Mouse (Mus musculus): ENCODE results near the gene Ahcyl1. TPM values are rescaled to one million over a fixed set of nuclear protein-coding genes. Genes with fewer than 3 reads are reported as not detected.

Gene Ahcyl1
- polyA plus RNA-seq, 1 experiment from 2014 or later, result 115 TPM

DNA sequence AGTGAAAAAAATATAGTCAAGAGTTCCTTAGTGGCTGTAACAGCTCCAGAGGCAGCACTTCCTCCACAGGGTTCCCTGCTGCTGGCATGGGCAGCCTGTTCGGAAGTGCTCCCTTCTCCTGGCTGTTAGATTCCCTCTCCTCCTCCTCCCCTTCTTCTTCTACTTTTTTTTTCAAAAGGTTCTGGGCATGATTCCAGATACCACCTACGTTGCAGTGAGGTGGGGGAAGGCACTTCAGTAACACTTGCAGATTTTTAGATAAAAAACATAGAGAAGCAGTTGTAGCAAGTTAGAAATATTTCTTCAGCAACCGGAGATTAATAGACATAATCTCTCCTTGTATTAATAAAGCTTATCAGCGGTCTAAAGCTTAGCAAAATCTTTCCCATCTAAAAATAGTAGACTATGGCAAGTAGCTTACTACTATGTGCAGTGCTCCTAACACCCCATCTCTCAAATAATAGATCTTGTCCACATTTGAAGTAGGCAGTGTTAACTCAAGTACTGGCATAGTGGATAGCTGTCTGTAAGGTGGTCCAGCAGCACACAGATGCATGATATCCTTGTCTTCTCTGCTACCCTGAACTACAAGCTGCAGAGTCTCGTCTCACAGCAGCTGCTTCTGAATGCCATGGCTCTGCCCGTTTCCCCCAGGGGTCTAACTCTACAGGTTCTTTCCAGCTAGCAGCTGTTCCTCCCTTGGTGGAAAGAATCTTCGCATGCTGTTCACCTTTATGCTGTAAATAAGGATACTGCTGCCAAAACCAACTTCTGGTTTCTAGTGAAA, 15.4 kb downstream of the Ahcyl1 start:
- ATAC-seq (ENCODE audit: insufficient number of reproducible peaks, insufficient read depth, low FRiP score, low TSS enrichment, low read depth), result no peak
- H3K27me3 ChIP-seq, result no peaks in the 10 kb centered on the region
- peak overlapping the region; percentile 19; the same call in 1 of the 2 replicates for H3K4me2 ChIP-seq
- H3K36me3 ChIP-seq, result peaks cover 18% of the 10 kb centered on the region; the same call in 1 of the 2 replicates
- H3K4me1 ChIP-seq (replicated peaks), result peaks cover 44% of the 10 kb centered on the region
- no peak overlapping the region for H3K4me3 ChIP-seq (replicated peaks)
- H3K9me3 ChIP-seq, result no peaks in the 10 kb centered on the region
- no peak overlapping the region for H3K9ac ChIP-seq (replicated peaks)
- 33% methylated on average over 7 of the region's 7 CpGs for WGBS
- peak overlapping the region; percentile 80 for H3K27ac ChIP-seq

DNA sequence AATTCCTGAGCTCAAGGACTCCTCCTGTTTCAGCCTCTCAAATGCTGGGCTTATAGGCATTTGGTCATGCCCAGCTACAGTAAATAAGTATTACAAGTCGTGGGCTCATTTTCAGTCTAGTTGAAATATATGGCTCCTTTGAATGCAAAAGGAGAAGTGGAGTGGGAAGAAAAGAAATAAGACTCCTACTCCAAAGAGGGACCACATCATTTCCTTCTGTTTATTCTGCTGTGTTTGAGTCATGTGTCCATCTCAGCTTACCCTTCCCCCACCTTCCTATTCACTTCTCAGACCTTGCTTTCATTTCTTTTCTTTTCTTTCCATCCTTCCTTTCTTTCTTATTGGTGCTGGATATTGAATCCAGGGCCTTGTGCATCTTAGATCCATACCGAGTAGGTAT, 24.9 kb downstream of the Ahcyl1 start:
- H3K36me3 ChIP-seq, result peaks cover 91% of the 10 kb centered on the region
- WGBS, result 96% methylated on average over 2 of the region's 2 CpGs

DNA sequence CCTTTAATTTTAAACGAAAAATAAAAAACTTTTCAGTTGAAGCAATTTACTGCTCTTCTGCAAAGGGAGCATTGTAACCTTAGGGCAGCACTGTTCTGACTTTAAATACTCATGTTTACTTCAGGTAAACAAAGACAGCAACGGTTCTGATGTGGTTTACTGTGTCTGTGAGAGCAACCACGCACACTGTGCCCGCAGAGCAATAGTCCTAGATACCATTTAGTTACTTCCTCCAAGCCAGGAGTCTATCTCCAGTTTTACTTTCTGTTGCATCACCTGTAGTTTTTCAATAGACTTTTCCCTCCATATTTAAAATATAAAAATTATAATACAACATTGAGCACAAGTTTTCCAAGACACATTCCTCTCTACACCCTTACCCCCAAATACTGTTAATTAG, 25.9 kb downstream of the Ahcyl1 start:
- no peak for ATAC-seq (ENCODE audit: insufficient number of reproducible peaks, insufficient read depth, low FRiP score, low TSS enrichment, low read depth)
- no peak overlapping the region for H3K27ac ChIP-seq
- no peak overlapping the region for H3K9ac ChIP-seq (replicated peaks)
- H3K4me1 ChIP-seq (replicated peaks), result no peaks in the 10 kb centered on the region
- peaks cover 91% of the 10 kb centered on the region for H3K36me3 ChIP-seq
- no peak overlapping the region for H3K4me3 ChIP-seq (replicated peaks)
- WGBS, result 84% methylated on average over 4 of the region's 4 CpGs
- no peaks in the 10 kb centered on the region for H3K27me3 ChIP-seq
- H3K4me2 ChIP-seq, result no peak overlapping the region
- H3K9me3 ChIP-seq, result no peaks in the 10 kb centered on the region

More for the DNA sequence above, 24.9 kb downstream of the Ahcyl1 start:
- H3K9me3 ChIP-seq, result no peaks in the 10 kb centered on the region
- H3K27ac ChIP-seq, result no peak overlapping the region
- H3K9ac ChIP-seq (replicated peaks), result no peak overlapping the region
- no peaks in the 10 kb centered on the region for H3K27me3 ChIP-seq
- H3K4me2 ChIP-seq, result no peak overlapping the region
- no peak for ATAC-seq (ENCODE audit: insufficient number of reproducible peaks, insufficient read depth, low FRiP score, low TSS enrichment, low read depth)
- H3K4me3 ChIP-seq (replicated peaks), result no peak overlapping the region
- no peaks in the 10 kb centered on the region for H3K4me1 ChIP-seq (replicated peaks)

DNA sequence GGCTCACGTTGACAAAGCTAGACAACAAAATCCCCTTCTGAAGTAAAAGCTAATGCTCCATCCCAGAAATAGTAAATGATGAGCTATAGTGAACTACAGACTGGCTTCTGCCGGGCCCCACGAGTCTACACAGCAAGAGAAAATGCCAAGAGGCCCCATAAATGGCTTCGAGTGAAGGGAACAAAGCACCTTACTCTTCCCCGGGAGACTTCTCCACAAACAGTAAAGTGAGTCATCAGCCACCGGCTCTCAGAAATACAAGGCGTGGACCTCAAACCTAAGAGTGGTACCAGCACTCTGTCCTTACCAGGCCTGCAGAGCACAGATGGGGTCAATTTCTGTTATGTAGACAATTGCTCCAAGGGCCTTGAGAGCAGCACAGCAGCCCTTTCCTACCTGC, 27.6 kb downstream of the Ahcyl1 start:
- Histone ChIP-seq H3K4me2 (no peak overlapping the region), H3K4me3 (replicated peaks) (no peak overlapping the region), H3K4me1 (replicated peaks) (no peaks in the 10 kb centered on the region), H3K27ac (no peak overlapping the region), H3K27me3 (no peaks in the 10 kb centered on the region), H3K9ac (replicated peaks) (no peak overlapping the region), H3K9me3 (no peaks in the 10 kb centered on the region), H3K36me3 (peaks cover 91% of the 10 kb centered on the region)
- no peak for ATAC-seq (ENCODE audit: insufficient number of reproducible peaks, insufficient read depth, low FRiP score, low TSS enrichment, low read depth)
- 83% methylated on average over 7 of the region's 7 CpGs for WGBS

DNA sequence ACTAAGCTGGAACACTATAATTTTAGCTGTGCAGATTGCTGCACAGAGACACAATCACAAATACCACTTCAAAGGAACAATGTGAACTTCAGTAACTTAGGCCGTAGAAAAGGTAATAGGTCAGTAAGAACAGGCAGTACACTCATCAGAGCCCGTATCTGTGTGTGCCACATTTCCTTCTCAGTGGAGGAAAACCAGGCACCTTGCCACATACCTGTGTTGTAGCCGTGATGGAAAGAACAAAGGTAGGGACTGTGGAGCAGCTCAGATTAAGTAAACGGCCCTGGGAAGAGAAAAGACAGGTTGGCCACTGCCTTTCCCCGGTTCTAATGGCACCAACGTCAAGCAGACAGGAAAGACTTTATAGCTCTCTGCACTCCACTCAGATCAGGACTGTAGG, 28.9 kb downstream of the Ahcyl1 start:
- Histone ChIP-seq H3K9ac (replicated peaks) (no peak overlapping the region), H3K27ac (no peak overlapping the region), H3K27me3 (no peaks in the 10 kb centered on the region), H3K9me3 (no peaks in the 10 kb centered on the region), H3K4me3 (replicated peaks) (no peak overlapping the region), H3K4me1 (replicated peaks) (no peaks in the 10 kb centered on the region), H3K4me2 (no peak overlapping the region), H3K36me3 (peaks cover 94% of the 10 kb centered on the region)
- WGBS, result 78% methylated on average over 6 of the region's 6 CpGs
- ATAC-seq (ENCODE audit: insufficient number of reproducible peaks, insufficient read depth, low FRiP score, low TSS enrichment, low read depth), result no peak

DNA sequence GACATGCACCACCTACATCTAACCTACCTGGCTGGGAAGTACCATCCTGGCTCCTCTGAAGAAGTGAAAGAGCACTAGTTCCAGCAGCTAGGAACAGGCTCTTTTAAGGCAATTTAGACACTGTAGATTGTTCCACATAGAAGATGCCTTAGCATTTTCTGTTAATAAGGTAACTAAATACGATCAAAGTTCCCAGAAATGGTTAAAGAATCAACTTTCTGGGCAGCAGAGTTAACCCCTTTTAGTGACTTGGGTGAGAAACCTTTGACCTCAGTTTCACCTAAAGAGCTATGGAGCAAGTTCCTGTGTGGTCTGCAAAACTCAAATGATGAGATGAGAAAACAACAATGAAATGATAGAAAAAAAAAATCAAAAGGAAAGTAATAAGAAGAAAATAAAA, 31.7 kb downstream of the Ahcyl1 start:
- peaks cover 95% of the 10 kb centered on the region for H3K36me3 ChIP-seq
- whole genome bisulfite sequencing, result 89% methylated on average over 1 of the region's 1 CpGs
- no peak overlapping the region for H3K9ac ChIP-seq (replicated peaks)
- no peaks in the 10 kb centered on the region for H3K9me3 ChIP-seq
- H3K4me2 ChIP-seq, result no peak overlapping the region
- no peaks in the 10 kb centered on the region for H3K27me3 ChIP-seq
- H3K27ac ChIP-seq, result no peak overlapping the region
- no peaks in the 10 kb centered on the region for H3K4me1 ChIP-seq (replicated peaks)
- no peak overlapping the region for H3K4me3 ChIP-seq (replicated peaks)
- ATAC-seq (ENCODE audit: insufficient number of reproducible peaks, insufficient read depth, low FRiP score, low TSS enrichment, low read depth), result no peak

DNA sequence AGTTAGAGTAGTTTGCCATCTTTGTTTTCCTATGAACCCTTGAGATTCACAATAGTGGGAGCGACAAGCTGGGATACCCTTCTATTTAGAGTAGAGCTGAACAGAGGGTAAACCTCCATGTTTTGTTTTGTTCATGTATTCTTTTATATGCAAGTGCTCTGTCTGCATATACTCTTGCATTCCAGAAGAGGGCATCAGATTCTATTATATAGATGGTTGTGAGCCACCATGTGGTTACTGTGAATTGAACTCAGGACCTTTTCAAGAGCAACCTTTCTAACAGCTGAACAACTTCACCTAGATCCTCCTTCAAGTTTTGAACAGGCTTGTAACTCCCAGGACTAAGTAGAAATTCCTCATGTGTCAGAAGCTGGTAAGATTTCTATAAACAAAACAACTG, 37.4 kb downstream of the Ahcyl1 start:
- no peak overlapping the region for H3K4me2 ChIP-seq
- no peaks in the 10 kb centered on the region for H3K9me3 ChIP-seq
- no peaks in the 10 kb centered on the region for H3K27me3 ChIP-seq
- WGBS, result 97% methylated on average over 1 of the region's 1 CpGs
- no peak overlapping the region for H3K4me3 ChIP-seq (replicated peaks)
- no peak overlapping the region for H3K9ac ChIP-seq (replicated peaks)
- no peak overlapping the region for H3K27ac ChIP-seq
- ATAC-seq (ENCODE audit: insufficient number of reproducible peaks, insufficient read depth, low FRiP score, low TSS enrichment, low read depth), result no peak
- peaks cover 51% of the 10 kb centered on the region for H3K36me3 ChIP-seq
- H3K4me1 ChIP-seq (replicated peaks), result no peaks in the 10 kb centered on the region

DNA sequence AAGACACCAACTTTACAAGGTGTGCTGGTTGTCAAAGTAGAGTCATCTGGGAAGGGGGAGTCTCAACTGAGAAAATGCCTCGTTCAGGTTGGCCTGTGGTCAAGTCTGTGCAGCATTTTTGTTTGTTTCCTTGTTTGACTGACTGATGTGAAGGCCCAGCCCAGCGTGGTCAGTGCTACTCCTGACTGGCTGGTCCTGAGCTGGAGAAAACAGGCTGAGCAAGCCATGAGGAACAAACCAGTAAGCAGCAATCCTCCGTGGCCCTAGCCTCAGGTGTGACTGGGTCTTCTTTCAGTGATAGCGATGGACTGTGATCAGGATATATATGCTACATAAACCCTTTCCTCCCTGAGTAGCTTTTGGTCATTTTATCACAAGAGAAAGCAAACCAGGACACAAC, 39.5 kb downstream of the Ahcyl1 start:
- no peaks in the 10 kb centered on the region for H3K9me3 ChIP-seq
- no peaks in the 10 kb centered on the region for H3K27me3 ChIP-seq
- H3K9ac ChIP-seq (replicated peaks), result no peak overlapping the region
- no peak overlapping the region for H3K4me2 ChIP-seq
- H3K36me3 ChIP-seq, result peaks cover 33% of the 10 kb centered on the region
- no peak overlapping the region for H3K4me3 ChIP-seq (replicated peaks)
- no peak overlapping the region for H3K27ac ChIP-seq
- H3K4me1 ChIP-seq (replicated peaks), result no peaks in the 10 kb centered on the region
- no peak for ATAC-seq (ENCODE audit: insufficient number of reproducible peaks, insufficient read depth, low FRiP score, low TSS enrichment, low read depth)
- 76% methylated on average over 4 of the region's 4 CpGs for WGBS

DNA sequence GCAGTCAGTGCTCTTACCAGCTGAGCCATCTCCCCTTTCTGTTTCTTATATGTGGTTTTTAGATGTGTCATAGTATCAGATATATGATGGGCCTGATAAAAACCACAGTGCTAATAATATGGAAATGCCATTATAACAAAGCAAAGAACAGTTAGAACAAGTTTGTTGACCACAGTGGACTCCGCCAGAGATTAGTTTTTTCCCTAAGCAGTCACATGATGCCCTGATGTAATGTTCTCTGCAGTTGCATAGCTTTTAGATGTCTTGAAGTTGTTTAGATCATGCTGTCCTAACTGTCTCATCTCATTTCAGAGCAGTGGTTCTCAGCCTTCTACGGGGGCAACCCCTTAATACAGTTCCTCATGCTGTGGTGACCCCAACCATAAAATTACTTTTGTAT, 40.2 kb downstream of the Ahcyl1 start:
- Histone ChIP-seq H3K36me3 (peaks cover 28% of the 10 kb centered on the region), H3K27me3 (no peaks in the 10 kb centered on the region), H3K4me3 (replicated peaks) (no peak overlapping the region), H3K27ac (no peak overlapping the region), H3K9me3 (no peaks in the 10 kb centered on the region), H3K9ac (replicated peaks) (no peak overlapping the region), H3K4me2 (no peak overlapping the region), H3K4me1 (replicated peaks) (no peaks in the 10 kb centered on the region)
- 97% methylated on average over 2 of the region's 2 CpGs for WGBS
- no peak for ATAC-seq (ENCODE audit: insufficient number of reproducible peaks, insufficient read depth, low FRiP score, low TSS enrichment, low read depth)

DNA sequence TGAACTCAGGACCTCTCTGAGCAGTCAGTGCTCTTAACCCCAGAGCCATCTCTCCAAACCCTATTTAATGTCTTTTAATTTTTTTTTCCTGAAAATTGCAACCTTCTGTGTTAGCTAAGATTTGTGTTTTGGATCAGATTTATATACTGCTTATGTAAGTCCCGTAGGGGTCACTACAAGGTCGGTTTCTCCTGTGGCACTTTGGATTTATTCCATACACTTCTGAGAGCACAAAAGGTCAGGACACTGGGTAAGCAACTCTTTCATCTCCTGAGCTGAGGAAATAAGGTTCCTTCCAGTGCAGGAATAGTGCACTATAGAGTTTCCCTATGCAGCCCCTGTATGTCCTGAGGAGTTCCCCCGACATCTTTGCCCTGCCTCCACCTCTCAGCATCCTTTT, 40.9 kb downstream of the Ahcyl1 start:
- 43% methylated on average over 3 of the region's 3 CpGs for WGBS

DNA sequence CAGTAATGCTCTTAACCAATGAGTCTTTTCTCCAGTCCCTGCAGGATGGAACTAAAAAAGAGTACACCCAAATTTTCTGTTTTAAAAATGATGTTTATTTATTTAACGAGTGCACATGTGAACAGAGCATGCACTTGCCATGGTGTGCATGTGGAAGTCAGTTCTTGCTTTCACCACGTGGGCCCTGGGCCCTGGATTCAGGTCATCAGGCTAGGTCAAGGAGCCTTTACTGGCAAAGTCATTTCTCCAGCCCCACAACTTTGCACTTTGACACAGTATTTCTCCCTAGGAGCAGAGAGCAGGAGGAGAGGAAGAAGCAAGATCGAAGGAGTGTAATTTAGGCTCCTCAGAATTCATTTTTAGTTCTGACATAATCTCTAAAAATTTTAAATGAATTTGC, 41.5 kb downstream of the Ahcyl1 start:
- ATAC-seq (ENCODE audit: insufficient number of reproducible peaks, insufficient read depth, low FRiP score, low TSS enrichment, low read depth), result no peak
- no peak overlapping the region for H3K27ac ChIP-seq
- H3K36me3 ChIP-seq, result peaks cover 15% of the 10 kb centered on the region
- H3K9me3 ChIP-seq, result no peaks in the 10 kb centered on the region
- no peaks in the 10 kb centered on the region for H3K27me3 ChIP-seq
- H3K4me2 ChIP-seq, result no peak overlapping the region
- no peak overlapping the region for H3K4me3 ChIP-seq (replicated peaks)
- H3K9ac ChIP-seq (replicated peaks), result no peak overlapping the region
- 76% methylated on average over 3 of the region's 3 CpGs for WGBS
- H3K4me1 ChIP-seq (replicated peaks), result no peaks in the 10 kb centered on the region

More for the DNA sequence above, 40.9 kb downstream of the Ahcyl1 start:
- H3K4me2 ChIP-seq, result no peak overlapping the region
- H3K27me3 ChIP-seq, result no peaks in the 10 kb centered on the region
- peaks cover 21% of the 10 kb centered on the region for H3K36me3 ChIP-seq
- no peak overlapping the region for H3K27ac ChIP-seq
- no peak for ATAC-seq (ENCODE audit: insufficient number of reproducible peaks, insufficient read depth, low FRiP score, low TSS enrichment, low read depth)
- no peak overlapping the region for H3K4me3 ChIP-seq (replicated peaks)
- no peaks in the 10 kb centered on the region for H3K9me3 ChIP-seq
- no peak overlapping the region for H3K9ac ChIP-seq (replicated peaks)
- no peaks in the 10 kb centered on the region for H3K4me1 ChIP-seq (replicated peaks)

DNA sequence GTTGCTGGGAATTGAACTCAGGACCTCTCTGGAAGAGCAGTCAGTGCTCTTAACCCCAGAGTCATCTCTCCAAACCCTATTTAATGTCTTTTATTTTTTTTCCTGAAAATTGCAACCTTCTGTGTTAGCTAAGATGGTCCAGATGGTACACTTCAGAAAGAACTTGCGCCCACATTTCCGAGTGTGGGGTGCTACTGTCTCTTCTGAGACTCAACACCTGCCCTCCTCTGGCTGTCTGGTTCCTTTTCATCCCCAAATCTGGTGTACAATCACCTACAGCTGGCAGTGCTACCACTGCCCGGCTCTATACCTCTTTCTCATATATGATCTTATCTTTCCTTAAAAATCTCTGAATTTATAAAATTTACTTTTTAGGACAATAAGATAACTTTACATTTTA, 43.4 kb downstream of the Ahcyl1 start:
- Histone ChIP-seq H3K4me1 (replicated peaks) (no peaks in the 10 kb centered on the region), H3K36me3 (no peaks in the 10 kb centered on the region), H3K9ac (replicated peaks) (no peak overlapping the region), H3K9me3 (no peaks in the 10 kb centered on the region), H3K4me2 (no peak overlapping the region), H3K27ac (no peak overlapping the region), H3K4me3 (replicated peaks) (no peak overlapping the region), H3K27me3 (no peaks in the 10 kb centered on the region)
- no peak for ATAC-seq (ENCODE audit: insufficient number of reproducible peaks, insufficient read depth, low FRiP score, low TSS enrichment, low read depth)
- WGBS, result 96% methylated on average over 3 of the region's 3 CpGs

All from limb, embryonic 12.5 days (tissue).